Mouse (Mus musculus) thymus, adult 2 months (tissue): Measurements from ENCODE around the gene Xirp2.
"Not testable (repeated sequence)": the region's sequence is repeated elsewhere in the genome, so short reads cannot be mapped to it uniquely, and the experiment has no call there.

ENCODE experiments used
- CTCF ChIP-seq: fragments of 200-500 bp; IDR thresholded peaks from 2 replicates; pipeline ENCODE4 v1.5.1; 2012; ENCODE audit warnings: mild to moderate bottlenecking, control low read depth, low read length, moderate library complexity, borderline replicate concordance; ENCODE audit not compliant: control insufficient read depth, poor library complexity, insufficient read depth; ENCODE audit errors: extremely low read depth
- POLR2A ChIP-seq: fragments of 200-500 bp; IDR thresholded peaks from 2 replicates; pipeline ENCODE4 v1.6.1; 2012; ENCODE audit warnings: mild to moderate bottlenecking, low read length, control low read depth, moderate library complexity; ENCODE audit not compliant: control insufficient read depth, poor library complexity, insufficient read depth; ENCODE audit errors: extremely low read depth

- not testable (repeated sequence) for TF ChIP-seq POLR2A, CTCF
Observed at GRCm38 (mm10) chr2:67470030-67470429, 24.2 kb downstream of the Xirp2 start.
